Mouse (Mus musculus): ENCODE data around the gene 1700017B05Rik. TPM values are rescaled to one million over a fixed set of nuclear protein-coding genes. Genes with fewer than 3 reads are reported as not detected.
"Not testable (repeated sequence)": the region's sequence is repeated elsewhere in the genome, so short reads cannot be mapped to it uniquely, and the experiment has no call there.

The 1700017B05Rik gene
- total RNA-seq, 2 experiments from 2014 or later: 11.0 to 11.5 TPM

- intact Hi-C loops (cut with DNase I): no loop called here
- no peak for DNase-seq (ENCODE audit: low spot score)
Measured at GRCm38 (mm10) chr9:57225780-57226627, 36.4 kb downstream of the 1700017B05Rik start.

DNA sequence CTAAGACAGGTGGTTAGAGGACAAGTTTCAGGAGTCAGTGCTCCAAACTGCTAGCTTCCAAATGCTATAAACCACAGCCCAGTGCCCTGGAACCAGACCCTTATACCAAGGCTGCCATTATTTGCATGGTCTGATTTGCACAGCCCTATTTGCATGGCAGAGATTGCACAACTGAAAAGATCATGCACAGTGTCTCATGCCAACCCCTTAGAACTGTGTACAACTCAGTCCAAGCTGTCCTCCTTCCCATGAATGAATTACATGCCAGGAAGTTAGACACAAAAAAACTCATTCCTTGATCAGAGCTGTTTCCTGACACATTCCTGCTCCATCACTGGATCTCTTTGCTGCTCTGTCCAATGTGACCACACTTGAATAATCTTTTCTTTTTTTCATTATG is 39.1 kb downstream of the 1700017B05Rik start:
- DNase-seq (ENCODE audit: low spot score): no peak
- intact Hi-C loops (cut with DNase I): loop anchor here (5.0 kb wide), 1 partner anchor 331 kb away; no protein-coding TSS in a partner anchor

DNA sequence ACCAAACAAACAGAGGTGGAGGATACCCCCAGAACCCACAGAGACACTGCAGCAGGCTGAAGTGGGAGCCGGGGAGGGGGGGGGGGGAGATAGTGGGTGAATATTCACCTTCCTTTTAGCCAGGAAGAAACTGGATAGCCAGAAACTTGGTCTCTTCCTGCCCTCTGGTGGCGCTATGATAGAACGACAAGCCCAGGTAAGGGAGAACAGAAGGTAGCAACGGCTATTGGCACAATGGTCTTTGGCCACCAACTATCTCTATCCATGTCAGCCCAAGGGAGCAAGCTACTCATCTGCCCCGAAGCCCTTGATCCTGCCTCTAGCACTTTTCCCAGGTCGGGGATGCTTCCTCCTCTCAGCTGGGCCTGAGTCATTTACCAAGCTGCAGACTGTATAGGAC is 42.1 kb downstream of the 1700017B05Rik start:
- no peak for DNase-seq (ENCODE audit: low spot score)
- intact Hi-C loops (cut with DNase I): loop anchor here (5.0 kb wide), 1 partner anchor 328 kb away; no protein-coding TSS in a partner anchor

GRCm38 (mm10) chr9:57219511-57219910 is 42.9 kb downstream of the 1700017B05Rik start:
- DNase-seq (ENCODE audit: low spot score): no peak
- intact Hi-C loops (cut with DNase I): no loop called here

- intact Hi-C loops (cut with DNase I): no loop called here
- no peak for DNase-seq (ENCODE audit: low spot score)
Measured at GRCm38 (mm10) chr9:57218776-57219175, 43.6 kb downstream of the 1700017B05Rik start.

DNA sequence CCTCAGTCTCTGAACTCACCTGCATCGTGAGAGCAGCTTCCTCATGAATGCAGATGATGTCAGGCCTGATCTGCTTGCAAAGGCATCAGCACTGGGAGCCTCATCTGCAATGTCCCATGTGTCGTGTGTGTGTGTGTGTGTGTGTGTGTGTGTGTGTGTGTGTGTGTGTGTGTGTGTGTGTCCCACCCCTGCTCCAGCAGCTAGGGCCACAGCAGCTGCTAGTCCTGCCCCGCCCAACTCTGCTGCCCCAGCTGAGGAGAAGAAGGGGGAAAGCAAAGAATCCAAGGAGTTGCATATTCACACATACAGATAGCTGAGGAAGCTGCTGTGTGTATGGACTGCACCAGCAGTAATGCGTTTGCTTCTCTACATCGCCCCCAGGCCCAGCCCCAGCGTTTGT is 45.2 kb downstream of the 1700017B05Rik start:
- DNase-seq (ENCODE audit: low spot score): no peak
- intact Hi-C loops (cut with DNase I): no loop called here

GRCm38 (mm10) chr9:57214500-57214899 is 47.9 kb downstream of the 1700017B05Rik start:
- DNase-seq (ENCODE audit: low spot score): no peak
- intact Hi-C loops (cut with DNase I): loop anchor here (5.0 kb wide), 1 partner anchor 43 kb away; no protein-coding TSS in a partner anchor

DNA sequence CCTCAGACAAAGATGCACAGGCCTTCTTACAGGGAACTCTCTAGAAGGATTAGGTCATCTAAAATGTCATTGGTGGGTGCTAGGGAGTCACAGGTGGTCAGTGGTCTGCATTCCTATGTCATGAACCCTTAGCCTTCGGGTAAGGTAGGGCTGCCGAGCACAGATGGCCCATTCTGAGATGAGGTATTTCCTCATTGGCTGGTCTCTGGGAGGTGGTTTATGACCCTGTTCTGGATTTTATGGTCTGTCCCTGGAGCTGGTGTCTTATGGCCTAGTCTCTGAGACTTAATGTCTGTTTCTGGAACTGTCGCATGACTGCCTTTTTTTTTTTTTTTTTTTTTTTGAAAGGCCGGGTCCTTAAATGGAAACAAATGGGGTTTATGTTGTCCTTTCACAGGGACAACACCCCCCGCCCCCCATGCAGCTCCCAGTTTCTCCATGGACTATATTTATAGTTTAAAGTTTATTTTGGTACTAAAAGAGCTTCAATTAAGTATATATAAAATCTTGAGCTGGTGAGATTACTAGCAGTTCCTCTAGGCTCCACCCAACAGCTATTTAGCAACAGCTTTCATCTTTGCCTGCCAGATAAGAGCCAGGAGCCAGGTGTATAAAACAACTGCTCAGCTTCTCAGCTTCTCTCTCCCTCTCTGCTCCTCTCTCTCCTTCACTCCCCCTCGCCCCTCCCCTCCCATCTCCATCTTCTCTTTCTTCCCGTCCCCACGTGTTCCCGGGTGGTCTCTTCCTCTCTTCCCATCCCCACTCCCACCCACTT is 49.8 kb downstream of the 1700017B05Rik start:
- no peak for DNase-seq (ENCODE audit: low spot score)
- intact Hi-C loops (cut with DNase I): loop anchor here (5.0 kb wide), 1 partner anchor 45 kb away; no protein-coding TSS in a partner anchor

DNA sequence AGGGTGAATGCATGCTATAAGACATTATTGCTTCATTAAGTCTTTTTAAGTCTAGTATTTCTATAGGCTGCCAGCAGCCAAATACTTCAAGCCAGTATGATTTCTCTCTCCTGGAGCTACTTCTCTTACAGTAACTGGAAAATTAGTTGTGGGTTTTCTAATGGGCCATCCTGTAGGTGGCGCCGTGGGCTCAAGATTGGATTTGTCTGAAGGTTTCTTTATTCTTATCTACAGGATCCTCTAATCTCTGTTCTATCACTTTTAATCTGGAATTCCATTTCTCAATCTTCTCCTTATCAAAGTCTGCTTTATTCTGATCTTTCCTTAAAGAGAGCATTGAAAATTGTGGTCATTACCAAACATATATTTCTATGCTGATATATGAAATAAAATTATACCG is 53.1 kb downstream of the 1700017B05Rik start:
- DNase-seq (ENCODE audit: low spot score): no peak
- intact Hi-C loops (cut with DNase I): loop anchor here (1.0 to 5.0 kb wide), 2 partner anchors 224 to 308 kb away; no protein-coding TSS in a partner anchor

DNA sequence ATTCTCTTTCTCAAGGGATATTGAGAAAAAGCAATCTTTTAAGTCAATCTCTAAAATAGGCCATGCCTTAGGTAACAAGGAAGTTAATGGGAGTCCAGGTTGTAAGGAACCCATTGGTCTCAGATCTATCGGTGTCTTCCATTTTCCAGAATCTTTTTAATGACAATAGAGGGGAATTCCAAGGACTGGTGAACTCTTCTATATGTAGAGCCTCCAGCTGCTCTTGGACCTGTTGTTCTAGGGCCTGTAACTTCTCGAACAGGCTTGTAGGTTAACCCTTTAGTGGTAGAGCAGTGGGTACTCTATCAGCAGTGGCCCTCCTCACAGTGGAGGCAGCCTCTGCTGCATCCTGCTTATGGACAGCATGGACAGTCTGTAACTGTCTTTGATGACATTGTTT is 55.5 kb downstream of the 1700017B05Rik start:
- DNase-seq (ENCODE audit: low spot score): no peak
- intact Hi-C loops (cut with DNase I): loop anchor here (5.0 kb wide), 1 partner anchor 310 kb away; no protein-coding TSS in a partner anchor

DNA sequence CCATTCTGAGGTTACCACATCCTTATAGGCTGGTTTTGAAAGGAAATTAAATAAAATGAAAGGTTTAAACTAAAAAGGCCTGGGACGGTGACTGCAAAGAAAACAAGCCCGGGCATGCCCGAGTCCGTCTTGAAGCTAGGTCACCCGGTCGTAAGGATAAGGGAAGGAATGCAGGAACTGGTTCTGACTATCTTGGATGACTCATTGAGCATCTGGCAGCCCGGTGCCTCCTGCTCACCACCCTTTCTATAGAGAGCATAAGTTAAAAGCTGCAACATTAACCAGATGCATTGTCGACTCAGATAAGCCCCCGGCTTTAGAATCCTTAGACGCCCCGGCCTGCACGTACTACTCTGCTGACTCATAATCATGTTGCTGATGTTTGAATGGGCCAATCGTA is 58.8 kb downstream of the 1700017B05Rik start:
- intact Hi-C loops (cut with DNase I); DNase-seq (ENCODE audit: low spot score): not testable (repeated sequence)

Other genes with a start within 250 kb of the 1700017B05Rik start
- 10 to 100 TPM; 27.0 to 31.7 TPM for gene Sin3a, start 190.6 kb downstream of the 1700017B05Rik start, total RNA-seq (2021)
- gene Man2c1, start 131.9 kb downstream of the 1700017B05Rik start, total RNA-seq (2021): 10 to 100 TPM; 43.7 to 46.0 TPM
- 1 to 10 TPM; 5.4 to 6.0 TPM for gene Neil1, start 114.3 kb downstream of the 1700017B05Rik start, total RNA-seq (2021)
- gene Commd4, start 104.3 kb downstream of the 1700017B05Rik start, total RNA-seq (2021): 10 to 100 TPM; 26.4 to 28.8 TPM
- gene Trcg1, start 26.1 kb downstream of the 1700017B05Rik start, total RNA-seq (2021): not detected
- gene Ppcdc, start 177.5 kb upstream of the 1700017B05Rik start, total RNA-seq (2021): 1 to 10 TPM; 7.8 to 8.7 TPM
- gene Scamp5, start 205.4 kb upstream of the 1700017B05Rik start, total RNA-seq (2021): 1 to 10 TPM; 4.9 to 5.1 TPM
- gene Rpp25, start 241.4 kb upstream of the 1700017B05Rik start, total RNA-seq (2021): 1 to 10 TPM; 1.6 to 2.3 TPM